Mouse (Mus musculus) hindbrain, postnatal 0 days (tissue): ENCODE data around the gene Slc12a8. TPM values are rescaled to one million over a fixed set of nuclear protein-coding genes. Genes with fewer than 3 reads are reported as not detected.

ENCODE experiments used
- ATAC-seq: fragments of 200-750 bp; cut with Nextera tagmentation; 2 replicates; pipeline ENCODE4 v1.8.0; 2017; ENCODE audit warnings: mild to moderate bottlenecking, moderate TSS enrichment, moderate library complexity
- DNase-seq: peaks from one replicate; pipeline ENCODE4 v3.0.0-alpha.2; 2015; ENCODE audit warnings: low spot score
- H3K27ac ChIP-seq: fragments of 300-500 bp; sonication (generic); 2 replicates; pipeline ENCODE4 v1.5.1; 2014; ENCODE audit warnings: mild to moderate bottlenecking
- H3K27me3 ChIP-seq: fragments of 300-500 bp; sonication (generic); 2 replicates; pipeline ENCODE4 v1.6.1; 2014; ENCODE audit warnings: low read length, mixed read lengths; ENCODE audit not compliant: insufficient read depth
- H3K36me3 ChIP-seq: fragments of 300-500 bp; sonication (generic); 2 replicates; pipeline ENCODE4 v1.6.1; 2014; ENCODE audit warnings: low read length, mixed read lengths; ENCODE audit not compliant: insufficient read depth
- H3K4me1 ChIP-seq: fragments of 300-500 bp; sonication (generic); 2 replicates; pipeline ENCODE4 v1.6.1; 2014; ENCODE audit warnings: antibody characterized with exemption, low read length, mixed read lengths; ENCODE audit not compliant: insufficient read depth
- H3K4me2 ChIP-seq: fragments of 300-500 bp; sonication (generic); 2 replicates; pipeline ENCODE4 v1.6.1; 2014; ENCODE audit warnings: low read depth, mild to moderate bottlenecking, low read length, moderate library complexity, mixed read lengths
- H3K4me3 ChIP-seq: fragments of 300-500 bp; sonication (generic); 2 replicates; pipeline ENCODE4 v1.5.1; 2014; ENCODE audit warnings: low read length
- H3K9ac ChIP-seq: fragments of 300-500 bp; sonication (generic); replicated peaks from 2 replicates; pipeline ENCODE4 v1.6.1; 2014; ENCODE audit warnings: mild to moderate bottlenecking, low read length, moderate library complexity, mixed read lengths
- H3K9me3 ChIP-seq: fragments of 300-500 bp; sonication (generic); 2 replicates; pipeline ENCODE4 v1.6.1; 2016; ENCODE audit warnings: low read length, mixed read lengths
- CTCF ChIP-seq: IDR thresholded peaks from 2 replicates; pipeline ENCODE4 v1.5.1; 2016; ENCODE audit warnings: antibody characterized with exemption, control low read depth, low read depth
- WGBS: fragments of 180-500 bp; shearing (Covaris S2); extraction: QIAGEN DNeasy Blood & Tissue Kit; methylation state at CpG from one replicate; pipeline ENCODE4 v1.1.7; 2014; 5-methylcytosine and 5-hydroxymethylcytosine counted together
- polyA plus RNA-seq: library from polyadenylated mRNA; unstranded; fragments of >200 nt; fragmentation: Nextera tagmentation; extraction: Ambion mirVana; gene quantifications from 2 replicates; pipeline ENCODE4 v1.2.1, GENCODE M21; 2015
- total RNA-seq: library from RNA; depleted of rRNA; stranded (reverse); fragments of >200 nt; gene quantifications from 2 replicates; pipeline ENCODE4 v1.2.3, GENCODE M21; 2014

The Slc12a8 gene
- total and polyA plus RNA-seq, 2 experiments from 2014 or later = 1.2 to 1.6 TPM

DNA sequence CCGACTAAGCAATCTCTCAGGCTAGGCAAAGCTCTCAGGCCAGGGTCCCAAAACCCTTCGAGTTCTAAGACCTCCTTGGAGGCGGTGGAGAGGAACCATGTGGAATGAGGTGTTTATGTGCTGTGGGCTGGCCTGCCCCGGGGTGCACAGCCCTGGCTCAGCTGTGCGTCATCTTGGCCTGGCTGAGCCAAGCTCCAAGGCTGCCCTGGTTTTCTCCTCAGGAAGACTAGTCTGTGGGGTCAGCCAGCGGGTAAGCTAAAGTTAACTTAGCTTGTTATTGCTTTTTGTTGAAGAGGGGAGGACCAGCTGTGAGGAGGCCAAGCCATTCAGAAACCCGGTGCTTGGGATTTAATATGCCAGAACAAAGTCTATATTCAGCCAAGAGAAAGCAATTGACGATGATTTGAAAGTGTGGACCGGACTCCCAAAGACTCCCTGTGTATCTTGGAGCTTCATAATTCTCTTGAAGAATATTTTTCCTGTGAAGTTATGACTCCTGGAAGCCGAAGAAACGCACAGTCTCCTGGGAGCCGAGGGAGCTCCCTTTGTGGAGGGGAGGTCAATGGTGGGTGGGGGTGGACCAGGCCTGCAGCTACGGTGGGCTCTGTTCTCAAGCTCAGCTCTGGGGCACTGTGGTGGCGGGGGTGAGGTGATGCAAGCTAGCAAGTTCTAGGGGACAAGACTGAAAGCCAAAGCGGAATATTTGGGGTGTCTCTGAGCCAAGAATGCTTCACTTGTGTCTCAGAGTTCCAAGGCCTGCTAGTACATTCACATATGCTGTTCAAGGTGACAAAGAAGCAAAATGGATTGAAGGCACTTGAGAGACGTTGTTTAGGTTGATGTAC lies 70.4 kb downstream of the Slc12a8 start:
- Histone ChIP-seq H3K4me1 (peaks cover 17% of the 10 kb centered on the region), H3K36me3 (no peaks in the 10 kb centered on the region), H3K9ac (no peak overlapping the region), H3K4me3 (no peak overlapping the region), H3K4me2 (no peak overlapping the region), H3K27ac (no peak overlapping the region), H3K9me3 (no peaks in the 10 kb centered on the region), H3K27me3 (no peaks in the 10 kb centered on the region)
- 61% methylated on average over 16 of the region's 16 CpGs for WGBS
- no peak for DNase-seq
- no peak for TF ChIP-seq CTCF
- ATAC-seq = no peak

DNA sequence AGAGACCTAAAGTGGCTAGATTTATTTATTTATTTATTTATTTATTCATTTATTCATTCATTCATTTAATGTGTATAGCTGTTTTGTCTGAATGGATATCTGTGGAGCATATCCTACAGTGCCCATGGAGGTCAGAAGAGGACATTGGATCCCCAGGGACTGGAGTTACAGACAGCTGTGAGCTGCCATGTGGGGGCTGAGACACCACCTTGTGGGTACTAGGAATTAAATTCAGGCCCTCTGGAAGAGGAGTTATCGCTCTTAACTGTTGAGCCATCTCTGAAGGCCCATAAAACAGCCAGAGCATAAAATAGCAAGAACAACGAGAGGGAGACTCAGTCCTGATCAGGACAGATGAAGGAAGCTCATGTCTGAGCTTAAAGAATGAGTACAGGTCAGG lies 71.7 kb downstream of the Slc12a8 start:
- 74% methylated on average over 2 of the region's 2 CpGs for WGBS

GRCm38 (mm10) chr16:33590438-33590837 lies 73.3 kb downstream of the Slc12a8 start:
- Histone ChIP-seq H3K36me3 (no peaks in the 10 kb centered on the region), H3K4me3 (no peak overlapping the region), H3K27ac (no peak overlapping the region), H3K4me2 (no peak overlapping the region), H3K27me3 (no peaks in the 10 kb centered on the region), H3K9me3 (no peaks in the 10 kb centered on the region), H3K4me1 (no peaks in the 10 kb centered on the region), H3K9ac (no peak overlapping the region)
- DNase-seq (no peak), ATAC-seq (no peak)
- TF ChIP-seq CTCF = no peak
- WGBS = 88% methylated on average over 3 of the region's 3 CpGs

More for the DNA sequence above, 71.7 kb downstream of the Slc12a8 start:
- Histone ChIP-seq H3K4me2 (no peak overlapping the region), H3K27ac (no peak overlapping the region), H3K4me1 (peaks cover 13% of the 10 kb centered on the region), H3K9me3 (no peaks in the 10 kb centered on the region), H3K27me3 (no peaks in the 10 kb centered on the region), H3K36me3 (no peaks in the 10 kb centered on the region), H3K9ac (no peak overlapping the region), H3K4me3 (no peak overlapping the region)
- DNase-seq (no peak), ATAC-seq (no peak)
- TF ChIP-seq CTCF = no peak

DNA sequence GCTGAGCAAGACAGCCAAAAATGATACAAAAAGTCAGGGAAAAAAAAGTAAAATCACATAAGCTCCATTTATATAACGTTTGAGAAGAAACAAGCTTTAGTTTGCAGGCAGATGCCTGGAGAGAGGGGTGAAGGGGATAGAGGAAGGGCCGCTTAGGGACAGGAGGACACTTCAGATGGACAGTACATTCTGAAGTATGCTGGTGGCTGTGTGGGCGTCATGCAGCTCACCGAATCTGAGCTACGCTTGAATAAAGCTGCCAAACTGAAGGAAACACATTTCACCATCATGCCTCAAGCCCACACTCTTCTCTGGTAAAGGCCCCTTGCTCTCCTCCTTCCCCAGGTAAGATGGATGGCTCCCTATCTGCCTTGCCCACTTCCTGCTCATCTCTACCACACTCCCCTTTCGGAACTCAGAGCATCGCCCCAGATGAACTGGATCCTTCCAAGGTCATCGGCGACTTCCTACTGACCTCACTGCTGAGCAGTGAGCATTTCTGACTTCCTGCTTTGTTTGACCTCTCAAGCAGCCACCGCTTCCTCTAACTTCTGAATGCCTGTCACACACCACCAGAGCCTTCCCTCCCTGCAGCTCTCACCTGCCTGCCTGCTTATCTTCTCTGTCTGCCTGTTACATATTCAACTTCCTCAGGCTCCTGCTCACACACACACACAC lies 74.4 kb downstream of the Slc12a8 start:
- Histone ChIP-seq H3K4me1 (no peaks in the 10 kb centered on the region), H3K9me3 (no peaks in the 10 kb centered on the region), H3K27ac (no peak overlapping the region), H3K27me3 (no peaks in the 10 kb centered on the region), H3K9ac (no peak overlapping the region), H3K36me3 (no peaks in the 10 kb centered on the region), H3K4me3 (no peak overlapping the region), H3K4me2 (no peak overlapping the region)
- ATAC-seq (no peak), DNase-seq (no peak)
- 75% methylated on average over 10 of the region's 10 CpGs for WGBS
- no peak for TF ChIP-seq CTCF

DNA sequence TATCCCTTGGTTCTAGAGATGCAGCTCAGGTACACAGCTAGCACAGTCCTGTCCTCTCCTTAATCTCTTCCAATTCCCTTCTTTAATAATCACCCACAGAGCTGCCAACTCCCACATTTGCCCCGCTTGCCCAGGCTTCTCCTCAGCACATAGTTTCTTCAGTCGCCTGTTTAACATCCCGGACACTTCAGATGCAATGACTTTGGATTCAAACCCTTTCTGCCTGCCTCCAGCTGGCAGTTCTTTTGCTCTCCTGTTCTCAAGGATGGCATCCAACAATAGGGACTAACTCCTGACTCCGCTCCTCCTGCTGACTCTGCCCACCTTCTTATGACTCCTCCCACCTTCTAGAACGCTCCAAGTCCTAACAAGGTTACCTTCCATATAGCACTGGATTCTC lies 75.2 kb downstream of the Slc12a8 start:
- Histone ChIP-seq H3K9me3 (no peaks in the 10 kb centered on the region), H3K4me3 (no peak overlapping the region), H3K27ac (no peak overlapping the region), H3K36me3 (no peaks in the 10 kb centered on the region), H3K4me2 (no peak overlapping the region), H3K4me1 (no peaks in the 10 kb centered on the region), H3K9ac (no peak overlapping the region), H3K27me3 (no peaks in the 10 kb centered on the region)
- 89% methylated on average over 5 of the region's 5 CpGs for WGBS
- no peak for DNase-seq
- TF ChIP-seq CTCF = no peak
- no peak for ATAC-seq

DNA sequence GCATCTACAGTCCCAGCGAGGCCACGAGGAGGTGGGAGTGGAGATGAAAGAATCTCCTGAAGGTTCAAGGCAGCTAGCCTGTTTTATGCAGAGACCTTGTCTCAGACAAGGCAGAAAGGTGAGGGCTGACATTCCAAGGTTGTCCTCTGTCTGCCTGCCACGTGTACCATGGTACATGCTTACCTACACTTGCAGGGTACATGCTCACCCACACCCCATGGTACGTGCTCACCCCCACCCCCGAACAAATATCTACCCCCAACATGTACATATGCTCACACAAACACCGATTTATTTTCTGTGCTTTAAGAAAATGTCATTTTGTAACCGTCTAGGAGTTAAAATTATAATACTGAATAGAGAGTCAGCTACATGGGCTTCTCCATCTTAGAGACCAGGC lies 76.3 kb downstream of the Slc12a8 start:
- no peak for ATAC-seq
- Histone ChIP-seq H3K4me3 (no peak overlapping the region), H3K9me3 (no peaks in the 10 kb centered on the region), H3K9ac (no peak overlapping the region), H3K4me2 (no peak overlapping the region), H3K4me1 (no peaks in the 10 kb centered on the region), H3K27me3 (no peaks in the 10 kb centered on the region), H3K27ac (no peak overlapping the region), H3K36me3 (no peaks in the 10 kb centered on the region)
- DNase-seq = no peak
- no peak for TF ChIP-seq CTCF
- 75% methylated on average over 7 of the region's 7 CpGs for WGBS
